Mouse (Mus musculus): Measurements from ENCODE around the gene Tnk2. TPM values are rescaled to one million over a fixed set of nuclear protein-coding genes. Genes with fewer than 3 reads are reported as not detected.

The Tnk2 gene
- total RNA-seq, 1 experiment: 47.1 TPM

- Histone ChIP-seq H3K4me3 (ENCODE audit: insufficient read depth in 1 of 2, low read depth in 1 of 2, low read length in 2 of 2, poor library complexity in 1 of 2, severe bottlenecking in 1 of 2) (no peak overlapping the region), H3K36me3 (ENCODE audit: control insufficient read depth, insufficient read depth, low read length, poor library complexity, severe bottlenecking) (no peaks in the 10 kb centered on the region), H3K9ac (ENCODE audit: insufficient read depth, low read depth, low read length, poor library complexity, severe bottlenecking) (no peak overlapping the region), H3K4me1 (ENCODE audit: control insufficient read depth in 2 of 2, insufficient read depth in 2 of 2, low read length in 2 of 2, poor library complexity in 1 of 2) (0 out of 4 replicates have a peak, but pooled peaks cover 0 to 2% of the 10 kb centered on the region in 2 experiments), H3K9me3 (ENCODE audit: control insufficient read depth, insufficient read depth, low read depth, low read length) (no peaks in the 10 kb centered on the region), H3K27ac (ENCODE audit: insufficient read depth, low read depth, low read length, poor library complexity, severe bottlenecking) (no peak overlapping the region)
- no peak for TF ChIP-seq HCFC1 (IDR thresholded peaks at IDR 0.05; ENCODE audit: borderline replicate concordance, insufficient read depth, low read length)
- TF ChIP-seq ZNF384 (IDR thresholded peaks at IDR 0.05; ENCODE audit: low read depth, low read length): no peak
- TF ChIP-seq MAFK (IDR thresholded peaks at IDR 0.05; ENCODE audit: insufficient read depth, low read depth, low read length): no peak
- no peak for TF ChIP-seq ZC3H11A (IDR thresholded peaks at IDR 0.05; ENCODE audit: borderline replicate concordance, low read depth, low read length)
- TF ChIP-seq CHD2 (IDR thresholded peaks at IDR 0.05; ENCODE audit: low read depth, low read length): no peak
- DNase-seq (ENCODE audit: low read depth, low spot score): no peak
- in situ Hi-C loops (cut with MboI; ENCODE audit: low sequenced_read_pairs in 2 of 2, unreplicated experiment in 2 of 2): no loop called here
Measured at GRCm38 (mm10) chr16:32703312-32703912, 59.7 kb downstream of the Tnk2 start.

- TF ChIP-seq ZNF384 (IDR thresholded peaks at IDR 0.05; ENCODE audit: low read depth, low read length): no peak
- no peak for TF ChIP-seq HCFC1 (IDR thresholded peaks at IDR 0.05; ENCODE audit: borderline replicate concordance, insufficient read depth, low read length)
- no peak for TF ChIP-seq MAFK (IDR thresholded peaks at IDR 0.05; ENCODE audit: insufficient read depth, low read depth, low read length)
- no peak for TF ChIP-seq CHD2 (IDR thresholded peaks at IDR 0.05; ENCODE audit: low read depth, low read length)
- no peak for TF ChIP-seq ZC3H11A (IDR thresholded peaks at IDR 0.05; ENCODE audit: borderline replicate concordance, low read depth, low read length)
- Histone ChIP-seq H3K27ac (ENCODE audit: insufficient read depth, low read depth, low read length, poor library complexity, severe bottlenecking) (no peak overlapping the region), H3K9me3 (ENCODE audit: control insufficient read depth, insufficient read depth, low read depth, low read length) (no peaks in the 10 kb centered on the region), H3K4me1 (ENCODE audit: control insufficient read depth in 2 of 2, insufficient read depth in 2 of 2, low read length in 2 of 2, poor library complexity in 1 of 2) (0 out of 4 replicates have a peak, but pooled peaks cover 0 to 2% of the 10 kb centered on the region in 2 experiments), H3K9ac (ENCODE audit: insufficient read depth, low read depth, low read length, poor library complexity, severe bottlenecking) (no peak overlapping the region), H3K36me3 (ENCODE audit: control insufficient read depth, insufficient read depth, low read length, poor library complexity, severe bottlenecking) (no peaks in the 10 kb centered on the region), H3K4me3 (ENCODE audit: insufficient read depth in 1 of 2, low read depth in 1 of 2, low read length in 2 of 2, poor library complexity in 1 of 2, severe bottlenecking in 1 of 2) (no peak overlapping the region)
- in situ Hi-C loops (cut with MboI; ENCODE audit: low sequenced_read_pairs in 2 of 2, unreplicated experiment in 2 of 2): no loop called here
- no peak for DNase-seq (ENCODE audit: low read depth, low spot score)
Measured at GRCm38 (mm10) chr16:32705606-32706005, 61.9 kb downstream of the Tnk2 start.

- H3K4me1 ChIP-seq (ENCODE audit: control insufficient read depth in 2 of 2, insufficient read depth in 2 of 2, low read length in 2 of 2, poor library complexity in 1 of 2): peaks cover 2 to 5% of the 10 kb centered on the region in 2 experiments; a peak in 3 of 4 replicates
- no peak overlapping the region for H3K9ac ChIP-seq (ENCODE audit: insufficient read depth, low read depth, low read length, poor library complexity, severe bottlenecking)
- no peaks in the 10 kb centered on the region for H3K36me3 ChIP-seq (ENCODE audit: control insufficient read depth, insufficient read depth, low read length, poor library complexity, severe bottlenecking)
- DNase-seq (ENCODE audit: low read depth, low spot score): no peak
- H3K27ac ChIP-seq (ENCODE audit: insufficient read depth, low read depth, low read length, poor library complexity, severe bottlenecking): no peak overlapping the region
- no peaks in the 10 kb centered on the region for H3K9me3 ChIP-seq (ENCODE audit: control insufficient read depth, insufficient read depth, low read depth, low read length)
- TF ChIP-seq ZC3H11A (IDR thresholded peaks at IDR 0.05; ENCODE audit: borderline replicate concordance, low read depth, low read length) (no peak), HCFC1 (IDR thresholded peaks at IDR 0.05; ENCODE audit: borderline replicate concordance, insufficient read depth, low read length) (no peak), MAFK (IDR thresholded peaks at IDR 0.05; ENCODE audit: insufficient read depth, low read depth, low read length) (no peak), CHD2 (IDR thresholded peaks at IDR 0.05; ENCODE audit: low read depth, low read length) (no peak), ZNF384 (IDR thresholded peaks at IDR 0.05; ENCODE audit: low read depth, low read length) (no peak)
- H3K4me3 ChIP-seq (ENCODE audit: insufficient read depth in 1 of 2, low read depth in 1 of 2, low read length in 2 of 2, poor library complexity in 1 of 2, severe bottlenecking in 1 of 2): no peak overlapping the region
- in situ Hi-C loops (cut with MboI; ENCODE audit: low sequenced_read_pairs in 2 of 2, unreplicated experiment in 2 of 2): no loop called here
Measured at GRCm38 (mm10) chr16:32707111-32707823, 63.6 kb downstream of the Tnk2 start.

- Histone ChIP-seq H3K4me3 (ENCODE audit: insufficient read depth in 1 of 2, low read depth in 1 of 2, low read length in 2 of 2, poor library complexity in 1 of 2, severe bottlenecking in 1 of 2) (no peak overlapping the region), H3K36me3 (ENCODE audit: control insufficient read depth, insufficient read depth, low read length, poor library complexity, severe bottlenecking) (no peaks in the 10 kb centered on the region), H3K4me1 (ENCODE audit: control insufficient read depth in 2 of 2, insufficient read depth in 2 of 2, low read length in 2 of 2, poor library complexity in 1 of 2) (peaks cover 2 to 5% of the 10 kb centered on the region in 2 experiments; a peak in 3 of 4 replicates), H3K27ac (ENCODE audit: insufficient read depth, low read depth, low read length, poor library complexity, severe bottlenecking) (no peak overlapping the region), H3K9me3 (ENCODE audit: control insufficient read depth, insufficient read depth, low read depth, low read length) (no peaks in the 10 kb centered on the region), H3K9ac (ENCODE audit: insufficient read depth, low read depth, low read length, poor library complexity, severe bottlenecking) (no peak overlapping the region)
- no peak for DNase-seq (ENCODE audit: low read depth, low spot score)
- TF ChIP-seq ZNF384 (IDR thresholded peaks at IDR 0.05; ENCODE audit: low read depth, low read length) (no peak), HCFC1 (IDR thresholded peaks at IDR 0.05; ENCODE audit: borderline replicate concordance, insufficient read depth, low read length) (no peak), CHD2 (IDR thresholded peaks at IDR 0.05; ENCODE audit: low read depth, low read length) (no peak), MAFK (IDR thresholded peaks at IDR 0.05; ENCODE audit: insufficient read depth, low read depth, low read length) (no peak), ZC3H11A (IDR thresholded peaks at IDR 0.05; ENCODE audit: borderline replicate concordance, low read depth, low read length) (no peak)
- in situ Hi-C loops (cut with MboI; ENCODE audit: low sequenced_read_pairs in 2 of 2, unreplicated experiment in 2 of 2): no loop called here
Measured at GRCm38 (mm10) chr16:32707824-32708456, 64.3 kb downstream of the Tnk2 start.

All from ES-E14 (cell line).